Mouse (Mus musculus) thymus, adult 2 months (tissue): ENCODE results near the gene Cpe.

Experiments
- CTCF ChIP-seq: fragments of 200-500 bp; IDR thresholded peaks from 2 replicates; pipeline ENCODE4 v1.5.1; 2012; ENCODE audit warnings: mild to moderate bottlenecking, control low read depth, low read length, moderate library complexity, borderline replicate concordance; ENCODE audit not compliant: control insufficient read depth, poor library complexity, insufficient read depth; ENCODE audit errors: extremely low read depth
- POLR2A ChIP-seq: fragments of 200-500 bp; IDR thresholded peaks from 2 replicates; pipeline ENCODE4 v1.6.1; 2012; ENCODE audit warnings: mild to moderate bottlenecking, low read length, control low read depth, moderate library complexity; ENCODE audit not compliant: control insufficient read depth, poor library complexity, insufficient read depth; ENCODE audit errors: extremely low read depth

DNA sequence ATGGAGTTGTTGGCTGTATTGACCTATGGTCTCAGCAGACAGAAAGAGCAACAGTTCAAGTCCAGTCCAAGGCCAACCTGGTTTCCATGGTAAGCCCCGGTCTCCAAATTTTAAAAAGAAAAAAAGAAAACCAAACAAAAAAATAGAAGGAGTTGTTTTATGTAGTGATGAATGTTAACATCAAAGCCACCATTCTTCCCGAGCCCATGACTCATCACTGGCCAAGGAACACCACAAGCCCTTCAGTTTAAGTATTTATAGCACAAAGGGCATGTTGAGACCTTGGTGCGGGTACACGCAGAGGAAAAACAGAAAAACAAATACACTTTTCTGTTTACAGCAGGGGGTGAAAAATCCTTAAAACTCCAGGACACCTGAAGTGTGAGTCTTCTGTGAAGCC lies 49.5 kb downstream of the Cpe start:
- TF ChIP-seq CTCF = no peak
- no peak for TF ChIP-seq POLR2A
